Mouse (Mus musculus) right cerebral cortex, postnatal 36 days (tissue): ENCODE measurements around the gene Rpl23.
A peak's percentile ranks its signal among the peaks of the same experiment; 100 is the strongest.
"Not testable (repeated sequence)": the region's sequence is repeated elsewhere in the genome, so short reads cannot be mapped to it uniquely, and the experiment has no call there.

Experiments
- DNase-seq, 2 experiments: peaks; one replicate each; pipeline ENCODE4 v3.0.0; 2022; ENCODE audit warnings: low spot score in 2 of 2, mixed read lengths in 1 of 2

The Rpl23 gene

GRCm38 (mm10) chr11:97799994-97800690 lies 17.9 kb upstream of the Rpl23 start:
- no peak for DNase-seq

GRCm38 (mm10) chr11:97799146-97799993 lies 17.1 kb upstream of the Rpl23 start:
- peak; percentile 76 to 79 for DNase-seq

GRCm38 (mm10) chr11:97798782-97799145 lies 16.5 kb upstream of the Rpl23 start, which contains the start of gene Lasp1:
Gene Lasp1 (plus strand): TSS chr11:97799000.
- peak; percentile 86 to 87 for DNase-seq

- no peak for DNase-seq
These were observed 15.8 kb upstream of the Rpl23 start for GRCm38 (mm10) chr11:97798083-97798435.

- no peak for DNase-seq
These were observed 15.3 kb upstream of the Rpl23 start for GRCm38 (mm10) chr11:97797369-97798082.

GRCm38 (mm10) chr11:97796910-97797309 lies 14.7 kb upstream of the Rpl23 start:
- DNase-seq: peak; percentile 65 to 67

GRCm38 (mm10) chr11:97793165-97793564 lies 10.9 kb upstream of the Rpl23 start:
- no peak for DNase-seq

- not testable (repeated sequence) for DNase-seq
These were observed 8.7 kb upstream of the Rpl23 start for GRCm38 (mm10) chr11:97790778-97791438.

GRCm38 (mm10) chr11:97789727-97790126 lies 7.5 kb upstream of the Rpl23 start:
- no peak for DNase-seq

- no peak for DNase-seq
These were observed 5.7 kb upstream of the Rpl23 start for GRCm38 (mm10) chr11:97787961-97788360.

GRCm38 (mm10) chr11:97782564-97782895 lies 293 bp upstream of the Rpl23 start:
- DNase-seq: no peak

- DNase-seq: no peak
These were observed 782 bp downstream of the Rpl23 start for GRCm38 (mm10) chr11:97781478-97781831.

GRCm38 (mm10) chr11:97779968-97780701 lies 2.1 kb downstream of the Rpl23 start:
- no peak for DNase-seq

- no peak for DNase-seq
These were observed 3.3 kb downstream of the Rpl23 start for GRCm38 (mm10) chr11:97778918-97779317.

- DNase-seq: no peak
These were observed 5.1 kb downstream of the Rpl23 start for GRCm38 (mm10) chr11:97777129-97777529.

GRCm38 (mm10) chr11:97776497-97777128 lies 5.6 kb downstream of the Rpl23 start:
- no peak for DNase-seq

- no peak for DNase-seq
These were observed 6.3 kb downstream of the Rpl23 start, which contains the start of gene 1700001P01Rik for GRCm38 (mm10) chr11:97775808-97776496. Gene 1700001P01Rik (minus strand): TSS chr11:97775918.

GRCm38 (mm10) chr11:97775186-97775585 lies 7.1 kb downstream of the Rpl23 start:
- DNase-seq: no peak

GRCm38 (mm10) chr11:97771410-97771809 lies 10.8 kb downstream of the Rpl23 start:
- no peak for DNase-seq

- no peak for DNase-seq
These were observed 12.5 kb downstream of the Rpl23 start for GRCm38 (mm10) chr11:97769704-97770103.
